Mouse (Mus musculus): ENCODE data around the gene Tmem254b.
"Not testable (repeated sequence)": the region's sequence is repeated elsewhere in the genome, so short reads cannot be mapped to it uniquely, and the experiment has no call there.

Gene Tmem254b

DNA sequence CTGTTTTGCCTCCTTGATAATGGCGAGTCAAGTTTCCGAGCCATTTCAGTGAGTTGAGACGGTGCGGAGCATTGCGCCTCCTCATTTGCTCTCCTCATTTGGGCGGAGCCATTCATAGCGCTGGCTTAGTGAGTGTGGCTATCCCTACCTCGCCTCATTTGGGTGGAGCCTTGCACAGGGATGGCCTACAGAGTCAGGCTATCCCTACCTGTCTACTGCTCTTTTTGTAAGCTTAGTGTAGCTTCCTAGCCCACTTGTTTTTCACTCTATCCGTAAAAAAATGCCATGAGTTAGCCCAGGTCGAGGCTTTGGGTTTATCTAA is at the start of gene Tmem254b:
Tmem254b (minus strand) TSS at position 116 of the 322 bp plus-strand sequence.
- DNase-seq (ENCODE audit: low spot score in 2 of 2): not testable (repeated sequence)

DNA sequence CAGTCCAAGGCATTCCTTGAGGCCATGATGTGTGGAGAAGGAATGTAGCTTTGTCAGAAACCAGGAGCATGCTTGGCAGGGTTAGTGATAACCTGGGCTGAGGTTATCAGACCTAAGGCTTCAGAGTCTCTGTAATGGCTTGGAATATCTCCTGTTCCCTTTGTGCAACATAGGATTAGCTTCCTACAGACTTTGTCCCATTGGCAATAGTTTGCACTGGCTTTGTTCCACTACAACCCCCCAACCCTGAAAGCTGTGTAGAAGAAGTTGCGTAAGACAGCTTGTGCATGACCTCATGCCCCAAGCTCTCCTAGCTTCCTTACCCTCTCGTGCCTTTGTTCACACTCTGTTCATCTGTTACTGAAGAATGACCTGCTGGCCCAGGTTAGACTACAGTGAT is 30.3 kb upstream of the Tmem254b start:
- not testable (repeated sequence) for DNase-seq (ENCODE audit: low spot score in 2 of 2)

DNA sequence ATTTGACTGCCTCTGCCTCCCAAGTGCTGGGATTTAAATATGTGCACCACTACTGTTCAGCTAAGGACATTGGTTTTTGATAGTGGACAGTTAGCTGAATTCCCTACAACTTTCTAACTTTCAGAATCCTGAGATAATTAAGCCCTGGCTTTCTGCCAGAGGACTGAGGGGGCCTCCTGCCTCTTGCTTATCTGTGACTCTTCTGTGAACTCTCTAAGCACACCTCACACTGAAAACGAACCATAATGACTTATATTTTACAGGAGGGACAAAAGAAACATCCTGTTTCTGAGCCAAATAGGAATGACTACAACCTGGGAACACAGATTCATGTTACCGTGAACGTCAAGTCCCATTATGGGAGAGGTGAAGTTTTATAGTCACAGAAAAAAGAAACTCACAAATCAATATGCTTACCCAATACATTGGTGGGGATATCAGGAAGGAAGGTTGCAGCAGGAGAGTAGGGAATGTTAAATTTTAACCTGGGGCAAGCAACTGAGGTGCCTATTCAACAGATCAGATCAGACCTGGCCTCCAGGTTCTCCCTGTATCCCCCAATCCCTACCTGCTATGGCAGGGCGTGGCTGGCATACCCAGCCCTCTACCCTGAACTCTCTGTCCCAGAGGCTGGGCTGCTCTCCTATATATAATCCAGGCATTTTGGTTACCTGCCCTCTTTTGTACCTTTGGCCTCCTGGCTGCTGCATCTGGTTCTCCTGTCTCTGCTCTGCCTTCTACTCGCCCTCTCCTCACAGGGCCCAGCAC is 9.6 kb upstream of the Tmem254b start:
- DNase-seq (ENCODE audit: low spot score in 2 of 2): not testable (repeated sequence)

DNA sequence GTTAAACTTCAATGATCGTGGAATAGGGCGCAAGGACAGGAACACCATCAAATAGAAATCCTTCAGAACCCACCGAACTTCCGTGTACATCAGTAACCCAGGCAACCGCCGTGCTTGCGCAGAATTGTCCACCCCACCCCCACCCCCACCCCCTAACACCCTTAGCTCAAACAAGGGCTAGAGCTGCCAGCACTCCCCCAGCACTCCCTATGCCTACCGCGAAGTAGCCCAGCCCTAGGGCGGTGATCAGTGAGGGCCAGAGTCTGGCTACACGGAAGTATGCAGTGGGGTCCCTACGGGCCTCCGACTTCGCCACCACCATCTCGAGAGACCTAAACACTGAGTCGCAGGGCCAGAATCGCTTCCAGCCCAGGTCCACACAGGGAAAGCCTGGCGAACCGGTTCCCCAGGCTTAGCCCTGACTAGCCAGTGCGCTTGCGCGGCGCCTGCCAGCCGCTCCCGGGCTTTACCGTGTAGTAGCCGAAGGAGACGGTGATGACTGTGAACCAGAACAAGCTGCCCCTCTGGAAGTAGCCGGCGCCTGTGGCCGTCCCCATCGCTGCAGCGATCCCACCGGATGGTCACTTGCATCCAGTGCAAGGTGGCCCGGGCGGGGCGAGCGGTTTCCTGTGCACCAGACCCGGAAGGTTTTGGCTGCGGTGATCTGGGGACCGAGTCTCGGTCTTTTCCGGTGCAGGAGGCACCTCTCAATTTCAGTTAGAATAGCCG is 480 bp downstream of the Tmem254b start:
- DNase-seq (ENCODE audit: low spot score in 2 of 2): not testable (repeated sequence)

DNA sequence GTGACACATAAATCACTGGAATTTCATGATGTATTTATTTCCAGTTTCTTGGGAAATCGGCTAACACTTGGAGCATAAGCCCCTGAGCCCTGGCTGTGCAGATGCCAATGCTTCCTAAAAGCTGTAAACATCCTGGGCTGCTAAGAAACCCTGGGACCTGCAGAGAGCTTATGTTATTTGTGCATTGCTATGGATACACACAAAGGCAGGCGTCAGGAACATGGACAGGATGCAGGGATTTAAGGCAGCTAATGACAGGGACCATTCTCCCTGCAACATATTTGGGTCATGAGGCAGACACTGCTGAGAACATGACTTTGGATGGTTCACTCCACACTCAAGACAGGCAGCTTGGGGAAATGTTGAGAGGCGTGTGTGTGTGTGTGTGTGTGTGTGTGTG is 9.0 kb downstream of the Tmem254b start:
- not testable (repeated sequence) for DNase-seq (ENCODE audit: low spot score in 2 of 2)

DNA sequence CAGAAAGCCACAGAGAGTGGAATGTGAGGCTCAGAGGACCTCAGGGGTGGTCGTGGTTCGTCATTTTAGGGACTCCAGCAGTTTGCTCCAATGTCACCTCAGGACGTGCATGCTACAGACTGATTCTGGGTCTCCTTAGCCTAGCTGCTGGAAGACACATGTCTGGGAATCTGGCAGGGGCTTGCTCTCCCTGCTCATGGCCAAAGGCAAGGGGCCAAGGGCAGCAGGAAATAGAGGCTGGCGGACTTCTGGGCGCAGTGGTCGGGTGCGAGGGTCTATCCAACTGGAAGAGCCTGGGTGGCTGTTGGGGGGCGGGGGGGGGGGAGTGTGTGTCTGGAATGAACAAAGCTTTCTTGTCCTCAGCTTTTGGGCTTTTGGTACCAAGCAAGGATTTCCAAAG is 18.5 kb downstream of the Tmem254b start:
- DNase-seq (ENCODE audit: low spot score in 2 of 2): not testable (repeated sequence)

DNA sequence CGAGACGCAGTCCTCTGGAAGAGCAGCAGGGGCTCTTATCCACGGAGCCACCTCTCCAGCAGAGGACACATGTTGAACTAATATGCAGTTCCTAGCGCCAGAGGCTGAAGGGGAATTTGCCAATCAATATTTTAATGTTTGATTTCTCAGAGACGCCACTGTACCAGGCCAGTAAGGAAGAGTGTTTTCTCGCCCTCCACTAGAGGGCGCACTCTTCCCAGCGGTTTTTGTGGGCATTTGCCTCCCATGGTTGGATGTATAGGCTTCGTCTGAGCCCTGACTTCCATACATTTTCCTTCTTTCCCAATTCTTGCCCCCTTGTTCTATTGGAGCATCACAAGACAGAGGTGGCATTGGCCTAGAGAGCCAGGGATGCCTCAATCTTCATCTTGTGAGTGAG is 20.2 kb downstream of the Tmem254b start:
- not testable (repeated sequence) for DNase-seq (ENCODE audit: low spot score in 2 of 2)

DNA sequence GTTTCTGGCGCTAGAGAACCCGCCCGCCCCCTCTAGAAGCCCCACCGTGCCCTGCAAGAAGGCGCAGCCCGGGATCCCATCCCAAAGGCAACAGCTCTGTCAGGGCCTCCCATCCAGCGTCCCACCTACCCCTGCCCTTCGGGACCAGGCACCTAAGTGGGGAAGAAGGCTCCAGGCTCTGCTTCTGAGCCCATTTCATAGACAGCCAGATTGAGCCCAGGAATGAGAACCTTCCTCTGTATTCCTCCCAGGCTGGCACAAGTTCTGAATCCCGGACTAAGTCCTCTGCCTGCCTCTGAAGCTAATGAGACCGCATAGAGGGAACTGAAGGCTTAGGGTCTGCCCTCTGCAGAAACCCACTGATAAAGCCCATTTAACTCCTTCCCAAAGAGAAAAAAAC is 24.5 kb downstream of the Tmem254b start, which contains the start of gene Plac9b:
Plac9b (minus strand) TSS at position 101 of the 400 bp plus-strand sequence.
- not testable (repeated sequence) for DNase-seq (ENCODE audit: low spot score in 2 of 2)

DNA sequence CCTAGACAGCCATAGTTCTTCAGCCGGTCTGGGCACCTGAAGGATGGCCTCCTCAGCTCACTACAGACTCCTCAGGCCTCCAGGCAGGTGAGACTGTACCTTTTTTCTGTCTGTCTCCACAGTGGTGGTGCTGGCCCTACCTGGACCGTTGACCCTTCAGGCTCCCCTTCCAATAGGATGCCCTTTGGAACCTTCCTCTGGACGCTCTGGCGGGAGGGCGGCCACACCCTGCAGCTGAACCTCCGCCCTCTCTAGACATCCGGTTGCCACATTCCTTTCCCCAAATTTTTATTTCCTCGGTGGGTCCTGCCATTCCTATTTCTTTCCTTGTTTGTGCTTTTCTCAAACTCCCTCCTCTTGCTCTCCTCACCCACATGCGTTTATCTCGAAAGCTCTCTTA is 25.2 kb downstream of the Tmem254b start:
- DNase-seq (ENCODE audit: low spot score in 2 of 2): not testable (repeated sequence)

DNA sequence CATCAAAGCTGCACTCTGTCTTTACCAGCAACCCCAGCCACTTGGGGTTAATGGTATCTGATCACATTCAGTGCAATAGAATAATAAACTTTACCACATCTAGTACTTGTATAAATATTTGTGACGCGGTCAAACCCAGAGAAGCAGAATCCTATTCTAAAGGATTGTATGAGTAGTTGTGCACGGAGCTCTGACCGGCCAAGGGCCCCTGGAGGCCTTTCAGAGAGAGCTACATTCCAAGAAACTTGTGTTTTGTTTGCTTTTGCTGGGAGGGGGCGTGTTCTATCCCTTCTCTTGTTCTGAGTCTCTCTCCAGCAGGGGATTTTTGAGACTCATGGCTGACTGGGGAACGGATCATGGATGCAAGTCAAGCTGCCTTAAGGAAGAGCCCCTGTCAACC is 31.8 kb downstream of the Tmem254b start:
- not testable (repeated sequence) for DNase-seq (ENCODE audit: low spot score in 2 of 2)

DNA sequence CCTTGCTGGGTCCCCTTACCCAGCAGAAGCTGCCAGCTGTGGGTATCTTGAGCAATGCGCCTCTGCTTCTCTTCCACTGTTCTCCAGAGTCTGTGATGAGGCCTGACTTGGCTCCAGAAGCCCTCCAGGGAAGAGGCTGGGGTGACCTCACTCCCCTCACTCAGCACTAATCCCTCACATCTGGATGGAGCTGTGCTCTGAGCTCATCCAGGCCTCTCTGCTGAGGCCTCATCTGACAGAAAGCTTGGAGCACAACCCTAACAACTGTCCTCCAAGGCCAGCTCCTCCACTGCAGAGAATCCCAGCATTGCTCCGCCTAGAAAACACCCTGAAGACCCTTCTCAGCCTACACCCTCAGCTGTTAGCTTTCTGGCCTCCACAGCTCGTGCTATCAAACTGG is 32.9 kb downstream of the Tmem254b start:
- not testable (repeated sequence) for DNase-seq (ENCODE audit: low spot score in 2 of 2)

DNA sequence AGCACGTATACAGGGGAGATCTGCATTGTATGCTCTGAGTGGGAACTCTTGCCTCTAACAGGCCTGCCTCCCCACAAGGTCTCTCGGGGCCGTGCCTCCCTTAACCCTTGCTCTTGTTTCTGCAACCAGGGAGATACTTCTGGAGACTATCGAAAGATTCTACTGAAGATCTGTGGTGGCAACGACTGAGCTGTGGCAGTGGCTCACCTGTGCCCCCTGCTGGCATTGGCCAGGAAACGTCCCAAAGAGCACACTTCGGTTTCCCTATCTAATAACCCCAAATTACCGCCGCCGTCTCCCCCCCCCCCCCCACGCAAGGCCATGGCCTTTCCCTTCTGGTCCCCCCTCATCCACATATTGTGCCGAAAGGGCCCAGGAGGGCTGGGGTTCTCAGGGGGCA is 41.6 kb downstream of the Tmem254b start:
- DNase-seq (ENCODE audit: low spot score in 2 of 2): not testable (repeated sequence)

DNA sequence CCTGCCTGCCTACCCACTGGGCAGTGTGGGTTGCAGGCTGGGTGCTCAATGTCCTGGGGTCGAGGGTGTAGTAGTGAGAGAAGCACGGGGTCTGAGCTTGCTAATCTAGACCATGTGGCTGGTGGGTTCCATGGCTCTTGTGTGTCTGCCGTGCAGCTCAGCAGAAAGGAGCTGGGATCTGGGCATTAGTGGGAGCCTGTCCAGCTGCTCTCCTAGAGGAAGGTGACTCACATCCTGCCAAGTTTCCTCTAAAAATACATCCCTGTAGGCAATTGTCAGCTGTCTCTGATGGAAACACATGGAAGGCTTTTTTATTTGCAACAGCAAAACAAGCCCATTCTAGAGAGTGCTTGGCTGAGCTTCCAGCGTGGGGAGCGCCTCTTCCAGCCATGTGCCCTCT is 44.4 kb downstream of the Tmem254b start:
- not testable (repeated sequence) for DNase-seq (ENCODE audit: low spot score in 2 of 2)

DNA sequence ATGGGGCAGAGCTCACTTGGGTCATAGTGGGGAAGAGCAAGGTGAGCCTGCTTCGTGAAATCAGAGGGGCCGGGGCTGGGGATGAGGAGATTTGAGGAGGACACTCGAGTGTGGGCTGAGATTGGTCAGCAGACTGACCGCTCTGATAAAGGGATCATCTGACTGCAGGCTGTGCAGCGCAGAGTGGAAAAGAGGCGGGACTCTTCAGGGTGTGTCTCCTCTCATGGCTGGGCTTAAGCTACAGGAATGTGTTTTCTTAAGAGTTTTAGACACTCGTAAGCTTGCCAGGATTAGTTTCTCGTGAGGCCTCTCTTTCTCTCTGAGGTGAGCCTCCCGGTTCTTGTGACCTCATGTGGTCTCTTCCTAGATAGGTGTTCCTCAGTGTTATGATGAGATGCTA is 45.7 kb downstream of the Tmem254b start:
- not testable (repeated sequence) for DNase-seq (ENCODE audit: low spot score in 2 of 2)

DNA sequence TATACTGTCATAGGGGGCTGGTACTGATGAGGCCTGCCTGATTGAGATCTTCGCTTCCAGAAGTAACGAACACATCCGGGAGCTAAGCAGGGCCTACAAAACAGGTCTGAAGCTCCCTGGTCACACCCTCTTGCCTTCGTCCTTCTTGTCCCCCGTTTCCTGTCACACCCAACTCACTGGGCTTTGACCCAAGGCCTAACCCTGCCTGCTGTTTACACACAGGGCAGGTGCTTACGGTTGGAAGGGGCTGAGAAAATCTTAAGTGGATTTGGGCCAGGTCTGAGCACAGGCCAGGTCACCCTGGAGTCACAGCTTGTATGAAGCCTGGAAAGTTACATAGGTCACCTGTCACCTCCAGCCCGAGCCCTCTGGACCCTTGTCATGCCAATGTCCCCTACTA is 50.8 kb downstream of the Tmem254b start:
- not testable (repeated sequence) for DNase-seq (ENCODE audit: low spot score in 2 of 2)
